Mouse (Mus musculus) T-helper 2 cell (primary cell): ENCODE data around the gene Zdhhc15.
"Not testable (repeated sequence)": the region's sequence is repeated elsewhere in the genome, so short reads cannot be mapped to it uniquely, and the experiment has no call there.

Source experiments
- in situ Hi-C: fragments of 300-600 bp; cut with MboI, MseI; formaldehyde crosslinking; loops from one replicate; pipeline ENCODE4 v1.15.1; 2025; ENCODE audit warnings: high pct_unique_total_duplicates

The Zdhhc15 gene

GRCm38 (mm10) chrX:104670757-104671549 lies at the start of gene Zdhhc15:
Zdhhc15 (minus strand) TSS chrX:104671064.
- in situ Hi-C loops = no loop called here

GRCm38 (mm10) chrX:104707935-104708334 lies 37.1 kb upstream of the Zdhhc15 start:
- in situ Hi-C loops = no loop called here

GRCm38 (mm10) chrX:104669850-104670756 lies 761 bp downstream of the Zdhhc15 start:
- in situ Hi-C loops = no loop called here

GRCm38 (mm10) chrX:104656976-104657375 lies 13.9 kb downstream of the Zdhhc15 start:
- in situ Hi-C loops = loop anchor here (5.0 kb wide), 1 partner anchor 80 kb away; no protein-coding TSS in a partner anchor

- in situ Hi-C loops = no loop called here
Measured at GRCm38 (mm10) chrX:104612531-104612930, 58.3 kb downstream of the Zdhhc15 start.

GRCm38 (mm10) chrX:104603738-104604430 lies 67.0 kb downstream of the Zdhhc15 start:
- in situ Hi-C loops = not testable (repeated sequence)

- in situ Hi-C loops = not testable (repeated sequence)
Measured at GRCm38 (mm10) chrX:104602168-104602859, 68.5 kb downstream of the Zdhhc15 start.

- in situ Hi-C loops = no loop called here
Measured at GRCm38 (mm10) chrX:104573946-104574345, 96.9 kb downstream of the Zdhhc15 start.

- in situ Hi-C loops = no loop called here
Measured at GRCm38 (mm10) chrX:104567497-104567896, 103.4 kb downstream of the Zdhhc15 start.

- in situ Hi-C loops = no loop called here
Measured at GRCm38 (mm10) chrX:104545283-104545682, 125.6 kb downstream of the Zdhhc15 start.

- in situ Hi-C loops = no loop called here
Measured at GRCm38 (mm10) chrX:104543919-104544595, 126.8 kb downstream of the Zdhhc15 start.

GRCm38 (mm10) chrX:104542635-104543034 lies 128.2 kb downstream of the Zdhhc15 start:
- in situ Hi-C loops = no loop called here

GRCm38 (mm10) chrX:104501765-104502164 lies 169.1 kb downstream of the Zdhhc15 start:
- in situ Hi-C loops = no loop called here

- in situ Hi-C loops = no loop called here
Measured at GRCm38 (mm10) chrX:104489626-104490355, 181.1 kb downstream of the Zdhhc15 start.

- in situ Hi-C loops = no loop called here
Measured at GRCm38 (mm10) chrX:104488870-104489467, 181.9 kb downstream of the Zdhhc15 start.

GRCm38 (mm10) chrX:104488036-104488435 lies 182.8 kb downstream of the Zdhhc15 start:
- in situ Hi-C loops = no loop called here
